Mouse (Mus musculus) left cerebral cortex, adult 8-10 months (tissue): Measurements from ENCODE around the gene Olfr984. TPM values are rescaled to one million over a fixed set of nuclear protein-coding genes. Genes with fewer than 3 reads are reported as not detected.

ENCODE experiments used
- DNase-seq, 2 experiments: peaks; one replicate each; pipeline ENCODE4 v3.0.0; 2022; ENCODE audit warnings: low spot score in 2 of 2
- total RNA-seq, 4 experiments: library from RNA; stranded (reverse); gene quantifications; 2 replicates each; pipeline ENCODE4 v1.2.4; 2022

The Olfr984 gene
- total RNA-seq = not detected

DNA sequence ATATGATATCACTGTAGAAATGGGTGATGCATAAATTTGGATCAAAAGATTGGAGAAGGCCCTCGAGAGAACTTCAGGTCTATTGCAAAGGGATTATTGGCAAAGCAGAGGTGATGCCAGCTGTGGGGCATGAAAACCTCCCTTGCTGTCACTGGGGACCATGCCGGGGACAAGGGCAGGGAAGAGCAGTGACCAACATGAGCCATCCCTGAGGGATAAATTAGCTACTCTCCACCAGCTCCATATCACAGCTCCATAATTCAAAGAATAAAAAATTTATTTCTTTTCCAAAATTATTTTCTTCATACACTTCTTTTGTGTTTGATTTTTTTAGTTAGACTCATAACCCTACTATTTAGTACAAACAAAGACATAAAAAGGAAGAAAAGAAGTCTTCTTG, at the start of gene Olfr984:
Olfr984 (minus strand) TSS at position 101 of the 400 bp plus-strand sequence.
- DNase-seq = no peak

DNA sequence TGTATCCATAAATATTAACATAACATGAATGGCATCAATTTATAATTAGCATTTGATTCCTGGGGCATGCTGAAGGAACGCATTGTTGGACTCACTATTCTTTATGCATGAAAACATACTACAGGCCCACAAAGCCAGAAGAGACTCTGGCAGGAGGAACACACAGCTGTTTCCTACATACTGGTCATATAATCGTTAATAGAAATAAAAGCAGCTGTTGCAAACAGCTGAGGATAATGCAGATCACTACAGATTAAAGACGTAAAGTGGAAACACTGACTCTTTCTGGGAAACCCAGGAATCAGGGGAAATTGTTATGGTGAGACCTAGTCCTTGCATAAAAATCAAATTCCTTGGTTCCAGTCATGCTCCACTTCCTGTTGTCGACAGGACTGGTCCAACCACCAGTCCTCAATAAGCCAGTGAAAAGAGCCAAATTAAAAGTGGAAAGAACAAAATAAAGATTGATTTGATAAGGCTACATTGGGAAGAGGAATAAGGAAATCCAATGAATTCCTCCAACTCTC, 41.2 kb upstream of the Olfr984 start:
- no peak for DNase-seq

DNA sequence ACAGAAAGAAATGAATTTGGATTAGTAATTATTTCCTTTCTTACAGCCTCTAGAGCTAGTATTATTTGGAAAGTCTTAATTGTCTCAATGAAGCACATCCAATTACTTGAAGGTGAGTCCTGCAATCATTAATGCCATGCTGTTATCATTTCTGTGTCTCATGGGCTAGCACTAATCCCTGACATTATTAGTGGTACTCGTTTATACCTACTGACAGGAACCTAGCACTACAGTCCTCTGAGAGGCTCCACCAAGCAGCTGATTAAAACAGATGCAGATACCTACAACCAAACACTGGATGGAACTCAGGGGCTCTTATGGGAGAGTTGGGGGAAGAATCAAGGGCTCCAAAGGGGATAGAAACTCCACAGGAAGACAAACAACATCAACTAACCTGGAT, 27.5 kb upstream of the Olfr984 start:
- no peak for DNase-seq

DNA sequence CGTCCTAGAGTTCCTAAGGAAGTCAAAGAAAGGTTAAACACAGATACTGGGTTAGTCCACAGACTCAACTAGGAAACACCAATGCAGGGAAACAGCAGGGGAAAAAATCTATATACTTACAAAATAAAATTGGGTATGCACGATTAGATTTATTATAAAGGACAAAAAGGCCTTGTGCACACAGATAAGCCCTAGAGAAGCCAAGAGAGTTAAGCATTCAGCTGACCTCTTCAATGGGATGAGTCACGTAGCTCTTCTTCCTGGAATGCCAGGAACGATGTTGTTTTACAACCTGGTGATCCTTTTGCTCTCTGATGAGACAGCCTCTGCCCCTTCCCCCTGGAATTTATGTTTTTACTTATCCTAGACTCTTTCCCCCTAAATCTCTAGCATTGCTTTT, 25.5 kb upstream of the Olfr984 start:
- no peak for DNase-seq

DNA sequence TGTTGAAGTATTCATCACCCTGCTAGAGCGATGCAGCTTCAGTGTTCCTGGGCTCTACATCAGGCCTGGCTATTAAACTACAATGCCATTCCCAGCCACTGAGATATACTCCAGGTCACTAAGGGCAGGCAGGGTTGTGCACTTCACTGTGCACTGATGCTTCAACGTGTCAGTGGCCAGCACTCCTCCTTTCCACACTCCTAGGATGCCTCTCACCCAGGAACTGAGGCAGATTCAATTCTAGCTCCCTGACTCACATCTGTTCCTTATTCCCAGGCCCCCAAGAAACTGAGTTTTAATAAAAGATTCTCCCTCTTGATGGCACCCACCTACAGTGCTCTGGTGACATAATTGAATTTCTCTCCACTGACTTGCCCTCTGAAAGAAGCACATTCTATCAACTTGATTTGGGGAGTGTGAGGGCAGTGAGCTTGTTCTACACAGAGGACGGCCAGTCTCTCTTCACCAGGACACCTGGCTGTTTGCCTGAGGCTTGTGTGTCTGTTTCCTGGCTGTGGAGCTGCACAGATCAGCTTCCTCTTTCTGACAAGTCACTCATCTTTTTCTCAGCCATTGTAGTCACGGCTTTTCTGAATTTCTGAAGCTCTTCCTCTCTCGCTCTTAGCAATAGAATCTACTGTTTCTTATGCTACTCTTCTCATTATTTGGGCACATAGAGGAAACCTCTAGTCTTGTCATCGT, 23.1 kb upstream of the Olfr984 start:
- no peak for DNase-seq

DNA sequence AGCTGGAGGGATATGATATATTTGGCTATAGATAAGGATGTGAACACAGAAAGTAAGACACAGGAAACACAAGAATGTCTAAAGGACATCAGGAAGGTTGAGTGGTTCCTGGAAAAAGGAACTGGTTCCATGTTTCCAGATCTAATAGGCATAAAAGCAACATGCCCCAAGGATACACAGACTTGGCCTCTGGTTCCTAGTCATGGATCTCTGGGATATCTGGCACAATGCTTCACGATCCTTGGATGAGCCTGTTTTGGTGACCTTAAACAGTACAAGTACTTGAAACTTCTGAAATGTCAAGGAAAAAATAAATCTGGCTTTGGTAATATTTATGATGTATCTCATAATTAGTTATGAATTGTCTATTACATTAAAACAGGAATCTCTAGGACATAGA, 16.6 kb upstream of the Olfr984 start:
- DNase-seq = no peak

DNA sequence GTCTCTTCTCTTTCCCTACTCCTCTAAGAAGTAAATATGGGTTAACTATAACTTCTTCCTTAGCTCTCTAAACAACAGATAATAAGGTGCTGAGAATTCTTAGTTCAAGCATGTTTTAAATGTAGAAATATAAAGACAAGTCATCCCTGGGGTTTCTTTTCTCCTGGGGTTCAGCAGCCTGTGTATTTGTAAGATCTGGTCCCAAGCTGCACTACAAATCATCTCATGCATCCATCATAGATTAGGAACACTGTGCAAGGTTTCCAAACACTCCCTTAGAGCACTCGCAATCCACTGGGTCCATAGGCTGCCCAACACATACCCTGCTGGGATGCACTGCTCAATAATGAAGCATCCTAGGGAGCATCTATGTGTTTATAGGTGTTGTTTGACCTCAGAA, 16.1 kb upstream of the Olfr984 start, which contains the start of gene Olfr985:
Olfr985 (minus strand) TSS at position 101 of the 400 bp plus-strand sequence.
- DNase-seq = no peak

DNA sequence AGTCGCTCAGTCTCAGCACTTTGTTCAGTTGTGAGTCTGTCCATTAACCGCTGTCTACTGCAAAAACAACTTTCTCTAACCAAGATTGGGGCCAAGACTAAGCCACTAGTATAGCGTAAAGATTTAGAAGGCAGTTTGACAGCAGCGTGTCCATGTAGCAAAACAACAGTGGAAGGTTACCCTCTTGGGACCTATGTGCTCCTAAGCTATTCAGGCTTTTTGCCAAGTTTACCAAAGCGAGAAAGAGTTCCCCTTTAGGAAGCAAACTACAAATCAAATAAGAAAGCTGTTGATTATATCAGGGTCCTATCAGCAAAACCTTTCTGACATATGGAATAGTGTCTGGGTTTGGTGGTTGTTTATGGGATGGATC, 3.3 kb upstream of the Olfr984 start:
- DNase-seq = no peak

DNA sequence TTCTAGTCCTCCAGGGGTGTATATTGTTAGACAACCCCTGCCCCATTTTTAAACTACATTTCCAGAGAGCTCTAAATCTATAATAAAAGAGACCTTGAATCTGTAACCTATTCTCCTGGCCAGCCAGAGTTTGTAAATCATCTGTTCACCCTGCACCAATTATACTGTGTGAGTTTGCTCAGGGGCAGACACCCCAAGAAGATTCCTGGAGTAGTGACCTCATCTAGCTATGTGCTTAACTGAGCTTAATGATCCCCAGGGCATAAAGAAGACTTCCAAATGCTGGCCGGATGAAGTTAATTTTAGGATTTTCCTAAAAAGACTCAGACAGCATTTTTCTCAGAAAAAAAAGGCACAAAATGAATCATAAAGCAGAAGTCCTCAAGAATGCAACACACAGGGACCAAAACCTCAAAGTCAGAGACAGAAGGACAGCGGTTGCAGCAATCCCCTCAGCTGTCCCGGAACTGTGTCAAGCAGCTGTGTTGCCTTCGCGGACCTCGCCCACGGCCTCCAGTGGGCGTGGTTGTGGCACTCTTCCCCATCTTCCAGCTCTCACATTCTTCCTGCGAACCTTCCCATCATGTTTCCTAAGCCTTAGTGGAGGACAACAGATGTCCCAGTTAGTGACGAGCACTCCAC, 2.8 kb upstream of the Olfr984 start:
- DNase-seq = peak; percentile 2 to 28

DNA sequence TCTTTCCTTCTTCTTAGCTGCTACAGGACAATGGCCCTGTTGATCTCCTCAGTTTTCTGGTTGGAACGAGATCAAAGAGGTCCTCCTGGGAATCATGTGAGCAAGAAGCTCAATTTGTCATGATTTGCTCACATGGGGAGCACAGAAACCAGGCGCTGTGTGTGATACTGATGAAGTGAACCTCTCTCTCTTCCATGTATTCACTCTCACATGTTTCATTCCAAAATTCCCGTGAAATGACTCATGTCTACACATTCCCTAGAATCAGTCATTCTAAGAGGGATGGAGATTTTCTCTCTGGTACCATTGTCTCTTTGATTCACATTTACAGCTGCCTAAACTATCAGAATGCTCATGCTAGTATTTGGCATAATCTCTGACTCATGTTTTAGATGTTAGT, 19.2 kb downstream of the Olfr984 start:
- DNase-seq = no peak

DNA sequence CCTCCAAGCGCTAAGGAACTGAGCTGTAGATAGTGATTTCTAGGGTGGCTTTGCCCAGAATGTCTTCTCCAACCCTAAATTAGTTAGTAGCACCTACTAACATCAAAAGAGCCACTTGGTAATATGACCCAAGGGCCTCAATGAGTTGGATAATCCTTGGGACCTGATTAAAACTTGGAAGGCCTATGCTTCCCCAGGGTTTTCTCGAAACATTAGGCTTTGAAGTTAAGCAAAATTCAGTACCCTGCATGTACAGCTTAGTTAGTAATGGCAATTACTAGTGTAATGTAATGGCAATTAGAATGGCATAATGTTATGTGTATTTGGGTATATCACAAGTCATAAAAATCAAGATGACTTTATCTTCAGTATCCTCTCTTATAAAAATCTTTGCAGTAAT, 20.5 kb downstream of the Olfr984 start, which contains the start of gene Olfr983:
Olfr983 (minus strand) TSS at position 101 of the 400 bp plus-strand sequence.
- DNase-seq = no peak

DNA sequence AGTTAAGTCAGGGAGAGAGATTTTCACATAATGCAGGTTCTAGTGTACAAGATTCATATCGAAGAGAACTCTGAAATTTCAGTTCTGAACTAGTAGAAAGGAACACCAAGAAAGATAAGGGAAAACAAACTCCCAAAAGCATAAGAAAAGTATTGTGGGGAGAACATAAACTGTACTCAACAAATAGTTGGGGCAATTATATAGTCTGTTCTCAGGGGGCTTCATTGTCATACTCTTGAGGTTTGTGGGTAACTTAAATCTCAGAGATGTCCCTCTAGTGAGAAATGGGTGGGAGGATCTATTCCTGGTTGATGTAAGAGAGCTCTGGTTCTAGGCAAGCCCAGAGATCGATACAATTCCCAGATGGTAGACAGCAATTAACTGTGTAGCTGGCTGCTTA, 40.5 kb downstream of the Olfr984 start, which contains the start of gene Olfr982:
Olfr982 (plus strand) TSS at position 301 of the 400 bp plus-strand sequence.
- DNase-seq = no peak

DNA sequence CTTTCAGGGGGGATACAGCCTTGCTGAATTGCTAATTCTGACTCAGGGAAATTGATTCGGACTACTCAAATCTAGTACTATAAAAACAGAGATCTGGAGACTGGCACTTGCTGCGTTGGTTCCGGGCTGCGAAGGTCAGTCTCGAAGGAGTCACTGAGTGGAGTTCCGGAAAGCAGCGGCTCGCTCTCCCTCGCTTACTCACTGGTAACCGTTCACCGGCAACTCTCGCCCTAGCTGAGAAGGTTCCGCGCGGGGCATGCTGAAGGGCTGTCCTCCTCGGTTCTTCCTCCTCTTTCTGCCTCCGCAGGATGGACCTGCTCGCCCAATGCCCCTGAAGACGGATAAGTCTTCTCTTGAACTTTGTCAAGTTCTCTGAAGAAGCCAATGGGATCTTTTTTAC, 63.9 kb downstream of the Olfr984 start:
- DNase-seq = no peak

Other genes starting within 250 kb of the Olfr984 start
- gene Olfr972, start 247.8 kb downstream of the Olfr984 start, total RNA-seq = not detected
- gene Olfr229, start 206.9 kb downstream of the Olfr984 start, total RNA-seq = not detected
- not detected for gene Olfr974, start 176.7 kb downstream of the Olfr984 start, total RNA-seq
- gene Olfr975, start 162.2 kb downstream of the Olfr984 start, total RNA-seq = not detected
- not detected for gene Olfr976, start 153.1 kb downstream of the Olfr984 start, total RNA-seq
- gene Olfr978, start 122.1 kb downstream of the Olfr984 start, total RNA-seq = not detected
- not detected for gene Olfr979, start 110.7 kb downstream of the Olfr984 start, total RNA-seq
- gene Olfr980, start 104.6 kb downstream of the Olfr984 start, total RNA-seq = not detected
- gene Olfr981, start 92.7 kb downstream of the Olfr984 start, total RNA-seq = not detected
- not detected for gene Olfr982, start 40.4 kb downstream of the Olfr984 start, total RNA-seq
- gene Olfr983, start 20.6 kb downstream of the Olfr984 start, total RNA-seq = not detected
- not detected for gene Olfr985, start 16.0 kb upstream of the Olfr984 start, total RNA-seq
- gene Tmem225, start 33.9 kb upstream of the Olfr984 start, total RNA-seq = not detected
- gene Olfr986, start 66.7 kb upstream of the Olfr984 start, total RNA-seq = not detected
- 1 to 10 TPM; 3.2 to 4.6 (median 4.1) TPM for gene Zfp202, start 78.1 kb upstream of the Olfr984 start, total RNA-seq
- gene Scn3b, start 155.0 kb upstream of the Olfr984 start, total RNA-seq = 100 to 1,000 TPM in 2 of 4 experiments, 10 to 100 TPM in 2; 88.1 to 117 (median 98.7) TPM